Mouse (Mus musculus) ES-Bruce4 (cell line): ENCODE measurements around the gene Dcaf12.

ENCODE experiments used
- CTCF ChIP-seq: IDR thresholded peaks from one replicate; pipeline ENCODE4 v1.8.1; 2011; ENCODE audit warnings: low read depth, low read length
- POLR2A ChIP-seq: IDR thresholded peaks from one replicate; pipeline ENCODE4 v1.8.1; 2011; ENCODE audit warnings: low read length; ENCODE audit not compliant: insufficient read depth

DNA sequence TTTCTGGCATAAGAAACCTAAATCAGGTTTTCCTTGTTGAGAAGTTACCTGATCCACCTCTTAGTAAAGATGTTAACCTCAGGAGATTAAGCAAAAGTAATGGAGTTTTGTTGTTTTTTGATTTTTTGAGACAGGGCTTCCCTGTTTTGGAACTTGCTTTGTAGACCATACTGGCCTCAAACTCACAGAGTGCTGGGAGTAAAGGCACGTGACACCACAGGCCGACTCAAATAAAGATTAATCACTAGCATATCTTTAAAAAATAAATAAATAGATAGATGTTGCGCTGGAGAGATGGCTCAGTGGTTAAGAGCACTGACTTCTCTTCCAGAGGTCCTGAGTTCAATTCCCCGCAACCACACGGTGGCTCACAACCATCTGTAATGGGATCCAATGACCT, 38.8 kb downstream of the Dcaf12 start:
- TF ChIP-seq CTCF, result no peak
- no peak for TF ChIP-seq POLR2A
